Mouse (Mus musculus): ENCODE measurements around the gene Rabgap1l. TPM values are rescaled to one million over a fixed set of nuclear protein-coding genes. Genes with fewer than 3 reads are reported as not detected.

Rabgap1l gene
- total and polyA plus RNA-seq, 3 experiments, result 12.9 to 325 (median 302) TPM

DNA sequence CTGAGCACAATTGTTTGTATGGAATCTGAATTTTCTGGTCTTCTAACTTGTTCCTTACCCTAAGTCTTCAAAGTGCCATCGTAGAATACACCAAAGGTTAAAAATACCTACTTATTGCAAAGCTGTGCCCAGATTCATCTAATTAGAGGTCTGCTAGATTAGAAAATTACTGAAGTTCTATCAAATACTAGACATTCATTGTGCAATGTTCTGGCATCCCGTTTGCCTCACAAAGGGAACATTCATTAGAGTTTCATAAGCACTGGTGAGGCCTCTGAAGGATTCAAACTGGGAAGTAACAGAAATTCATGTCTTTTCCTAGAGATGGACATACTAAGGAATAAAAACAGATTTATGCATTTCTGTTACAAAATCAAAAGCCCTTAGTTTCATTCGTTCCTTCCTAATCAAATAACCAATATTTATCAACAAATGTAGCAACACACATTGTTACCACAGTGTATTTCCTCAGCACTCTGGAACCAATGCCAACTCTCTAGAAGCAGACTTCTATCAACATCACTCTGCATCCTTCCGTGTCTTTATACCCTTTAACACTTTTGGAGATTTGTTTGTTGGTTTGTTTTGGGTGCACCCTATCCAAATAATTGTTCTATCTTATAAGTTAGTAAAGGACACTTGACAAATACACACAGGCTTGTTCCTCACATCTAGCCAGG, 204.0 kb downstream of the Rabgap1l start:
- no peak for TF ChIP-seq GATA1 (IDR thresholded peaks at IDR 0.05; ENCODE audit: borderline replicate concordance, low read length)
- Histone ChIP-seq H3K27me3 (ENCODE audit: insufficient read depth, low read length) (no peaks in the 10 kb centered on the region), H3K36me3 (replicated peaks) (no peaks in the 10 kb centered on the region), H3K4me1 (ENCODE audit: insufficient read depth, low read depth, low read length) (no peaks in the 10 kb centered on the region), H3K4me3 (ENCODE audit: low read depth, low read length) (no peak overlapping the region), H3K9me3 (replicated peaks) (no peaks in the 10 kb centered on the region)
- DNase-seq (ENCODE audit: low spot score) (no peak), ATAC-seq (ENCODE audit: extremely low read depth, insufficient number of reproducible peaks, low FRiP score, poor library complexity, severe bottlenecking) (no peak)

DNA sequence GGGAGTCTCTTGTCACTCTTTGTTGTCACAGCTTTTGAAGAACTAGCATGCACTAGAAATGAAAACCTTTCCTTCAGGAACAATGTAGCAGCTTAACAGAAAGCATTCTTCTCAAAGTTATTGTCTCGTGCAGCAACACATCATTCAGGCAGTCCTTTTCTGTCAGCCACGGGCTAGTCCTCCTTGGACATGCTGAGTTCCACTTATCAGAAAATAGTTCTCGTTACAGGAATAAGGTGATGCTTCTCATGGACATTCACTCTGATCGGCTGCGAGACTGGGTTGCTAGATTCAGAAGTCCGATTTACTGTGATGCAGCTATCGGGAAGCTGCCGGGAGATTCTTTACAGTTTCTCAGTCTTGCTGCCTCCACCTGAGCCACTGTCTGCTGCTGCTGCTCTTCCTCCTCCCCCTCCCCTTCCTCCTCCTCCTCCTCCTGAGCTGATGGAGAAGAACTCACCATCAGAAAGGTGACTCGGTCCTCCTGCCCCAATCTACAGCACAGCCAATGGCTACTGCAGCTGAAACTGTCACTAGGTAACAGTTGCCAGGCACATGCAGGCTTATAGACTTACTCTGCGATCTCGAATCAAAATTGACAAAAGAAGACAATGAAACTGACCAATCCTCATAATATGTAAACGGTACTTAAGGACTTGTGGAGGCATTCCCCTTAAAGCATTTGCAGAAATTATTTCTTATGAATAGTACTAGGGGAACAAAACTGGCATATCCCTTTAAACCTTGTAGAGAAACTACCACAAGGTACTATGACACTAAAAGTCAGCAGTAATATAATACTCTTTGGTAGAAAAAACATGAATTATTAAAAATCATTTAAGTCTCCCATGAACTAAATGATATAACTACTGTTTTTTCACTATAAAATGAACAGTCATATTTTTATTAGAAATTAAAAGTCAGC, 213.4 kb downstream of the Rabgap1l start:
- DNase-seq (ENCODE audit: low spot score) (no peak), ATAC-seq (ENCODE audit: extremely low read depth, insufficient number of reproducible peaks, low FRiP score, poor library complexity, severe bottlenecking) (no peak)
- peaks cover 22% of the 10 kb centered on the region for H3K36me3 ChIP-seq (replicated peaks)
- H3K4me1 ChIP-seq (ENCODE audit: insufficient read depth, low read depth, low read length), result no peaks in the 10 kb centered on the region
- H3K27me3 ChIP-seq (ENCODE audit: insufficient read depth, low read length), result no peaks in the 10 kb centered on the region
- TF ChIP-seq CTCF (IDR thresholded peaks at IDR 0.05; ENCODE audit: low read depth, low read length) (no peak), POLR2AphosphoS5 (IDR thresholded peaks at IDR 0.05; ENCODE audit: insufficient replicate concordance, low read depth, low read length) (no peak), GATA1 (IDR thresholded peaks at IDR 0.05; ENCODE audit: borderline replicate concordance, low read length) (no peak), GATA2 (IDR thresholded peaks at IDR 0.05; ENCODE audit: borderline replicate concordance, low read depth, low read length) (no peak), TAL1 (conservative IDR thresholded peaks at IDR 0.05; ENCODE audit: low read depth, low read length) (no peak)
- H3K9me3 ChIP-seq (replicated peaks), result no peaks in the 10 kb centered on the region
- no peak overlapping the region for H3K4me3 ChIP-seq (ENCODE audit: low read depth, low read length)

DNA sequence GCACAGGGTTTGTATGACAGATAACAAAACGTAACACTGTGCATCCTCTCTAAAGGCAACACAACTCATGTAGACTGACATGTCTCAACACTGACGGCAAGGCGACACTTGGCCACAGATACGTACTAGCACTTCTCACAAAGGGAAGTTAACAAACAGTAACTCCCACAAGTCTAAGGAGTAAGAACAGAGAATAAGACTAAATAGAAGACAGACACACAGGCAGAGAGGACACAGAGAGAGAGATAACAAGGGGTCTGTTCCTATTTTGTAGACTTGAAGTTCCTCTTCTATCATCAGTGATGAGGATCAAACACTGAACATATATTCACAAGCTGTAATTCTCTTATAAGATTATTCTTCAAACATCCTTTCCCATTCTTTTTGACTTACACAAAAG, 216.9 kb downstream of the Rabgap1l start:
- Histone ChIP-seq H3K4me3 (ENCODE audit: low read depth, low read length) (no peak overlapping the region), H3K9me3 (replicated peaks) (no peaks in the 10 kb centered on the region), H3K27me3 (ENCODE audit: insufficient read depth, low read length) (no peaks in the 10 kb centered on the region), H3K4me1 (ENCODE audit: insufficient read depth, low read depth, low read length) (no peaks in the 10 kb centered on the region), H3K36me3 (replicated peaks) (peaks cover 24% of the 10 kb centered on the region)
- ATAC-seq (ENCODE audit: extremely low read depth, insufficient number of reproducible peaks, low FRiP score, poor library complexity, severe bottlenecking) (no peak), DNase-seq (ENCODE audit: low spot score) (no peak)
- TF ChIP-seq TAL1 (conservative IDR thresholded peaks at IDR 0.05; ENCODE audit: low read depth, low read length), result no peak
- no peak for TF ChIP-seq CTCF (IDR thresholded peaks at IDR 0.05; ENCODE audit: low read depth, low read length)
- TF ChIP-seq GATA1 (IDR thresholded peaks at IDR 0.05; ENCODE audit: borderline replicate concordance, low read length), result no peak
- no peak for TF ChIP-seq POLR2AphosphoS5 (IDR thresholded peaks at IDR 0.05; ENCODE audit: insufficient replicate concordance, low read depth, low read length)
- TF ChIP-seq GATA2 (IDR thresholded peaks at IDR 0.05; ENCODE audit: borderline replicate concordance, low read depth, low read length), result no peak

DNA sequence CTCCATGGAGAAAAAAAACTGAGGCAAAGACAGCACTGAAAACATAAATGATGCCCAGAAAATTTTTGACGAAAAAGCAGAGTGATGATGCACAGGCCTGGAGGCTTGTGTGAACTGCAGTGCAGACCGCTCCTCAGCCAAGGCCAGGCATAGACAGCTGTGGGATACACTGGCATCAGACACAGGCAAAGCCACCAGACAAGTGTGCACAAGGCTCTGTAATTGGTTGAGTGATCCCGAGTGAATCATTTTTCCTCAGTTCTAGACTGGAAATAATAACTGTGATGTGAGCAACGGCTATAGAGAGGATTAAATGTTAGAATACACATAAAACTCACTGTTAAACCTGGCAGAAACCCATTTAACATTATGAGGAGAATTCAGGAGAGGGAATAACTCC, 219.0 kb downstream of the Rabgap1l start:
- Histone ChIP-seq H3K27me3 (ENCODE audit: insufficient read depth, low read length) (no peaks in the 10 kb centered on the region), H3K36me3 (replicated peaks) (peaks cover 19% of the 10 kb centered on the region), H3K4me1 (ENCODE audit: insufficient read depth, low read depth, low read length) (no peaks in the 10 kb centered on the region), H3K9me3 (replicated peaks) (no peaks in the 10 kb centered on the region), H3K4me3 (ENCODE audit: low read depth, low read length) (no peak overlapping the region)
- ATAC-seq (ENCODE audit: extremely low read depth, insufficient number of reproducible peaks, low FRiP score, poor library complexity, severe bottlenecking) (no peak), DNase-seq (ENCODE audit: low spot score) (no peak)
- TF ChIP-seq TAL1 (conservative IDR thresholded peaks at IDR 0.05; ENCODE audit: low read depth, low read length) (no peak), CTCF (IDR thresholded peaks at IDR 0.05; ENCODE audit: low read depth, low read length) (no peak), POLR2AphosphoS5 (IDR thresholded peaks at IDR 0.05; ENCODE audit: insufficient replicate concordance, low read depth, low read length) (no peak), GATA1 (IDR thresholded peaks at IDR 0.05; ENCODE audit: borderline replicate concordance, low read length) (no peak), GATA2 (IDR thresholded peaks at IDR 0.05; ENCODE audit: borderline replicate concordance, low read depth, low read length) (no peak)

DNA sequence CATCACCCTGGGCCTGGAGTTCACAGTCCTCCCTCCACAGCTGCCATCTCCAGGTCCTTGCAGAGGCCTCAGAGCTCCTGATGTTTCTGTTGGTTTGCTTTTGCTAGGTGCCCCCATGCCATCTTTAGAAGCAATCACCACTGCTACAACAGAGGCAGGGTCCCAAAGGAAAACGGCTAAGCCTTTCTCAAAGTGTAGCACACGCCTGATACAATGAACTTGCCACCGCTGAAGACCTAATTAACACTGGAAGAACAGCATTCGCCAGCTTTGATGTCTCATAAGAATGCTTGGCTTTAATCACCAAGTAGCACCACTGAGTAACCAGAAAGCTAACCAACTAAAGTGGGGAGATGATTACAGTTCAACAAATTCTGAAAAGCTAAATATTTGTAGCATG, 226.6 kb downstream of the Rabgap1l start:
- Histone ChIP-seq H3K36me3 (replicated peaks) (peaks cover 5% of the 10 kb centered on the region), H3K9me3 (replicated peaks) (no peaks in the 10 kb centered on the region), H3K4me1 (ENCODE audit: insufficient read depth, low read depth, low read length) (no peaks in the 10 kb centered on the region), H3K4me3 (ENCODE audit: low read depth, low read length) (no peak overlapping the region), H3K27me3 (ENCODE audit: insufficient read depth, low read length) (no peaks in the 10 kb centered on the region)
- DNase-seq (ENCODE audit: low spot score) (no peak), ATAC-seq (ENCODE audit: extremely low read depth, insufficient number of reproducible peaks, low FRiP score, poor library complexity, severe bottlenecking) (no peak)
- TF ChIP-seq POLR2AphosphoS5 (IDR thresholded peaks at IDR 0.05; ENCODE audit: insufficient replicate concordance, low read depth, low read length) (no peak), GATA2 (IDR thresholded peaks at IDR 0.05; ENCODE audit: borderline replicate concordance, low read depth, low read length) (no peak), TAL1 (conservative IDR thresholded peaks at IDR 0.05; ENCODE audit: low read depth, low read length) (no peak), CTCF (IDR thresholded peaks at IDR 0.05; ENCODE audit: low read depth, low read length) (no peak), GATA1 (IDR thresholded peaks at IDR 0.05; ENCODE audit: borderline replicate concordance, low read length) (no peak)

GRCm38 (mm10) chr1:160561381-160561780, 231.6 kb downstream of the Rabgap1l start:
- DNase-seq (ENCODE audit: low spot score) (no peak), ATAC-seq (ENCODE audit: extremely low read depth, insufficient number of reproducible peaks, low FRiP score, poor library complexity, severe bottlenecking) (no peak; the same call in 1 of the 2 replicates)
- Histone ChIP-seq H3K4me1 (ENCODE audit: insufficient read depth, low read depth, low read length) (no peaks in the 10 kb centered on the region), H3K9me3 (replicated peaks) (no peaks in the 10 kb centered on the region), H3K36me3 (replicated peaks) (peaks cover 4% of the 10 kb centered on the region), H3K4me3 (ENCODE audit: low read depth, low read length) (no peak overlapping the region), H3K27me3 (ENCODE audit: insufficient read depth, low read length) (no peaks in the 10 kb centered on the region)
- TF ChIP-seq POLR2AphosphoS5 (IDR thresholded peaks at IDR 0.05; ENCODE audit: insufficient replicate concordance, low read depth, low read length) (no peak), GATA1 (IDR thresholded peaks at IDR 0.05; ENCODE audit: borderline replicate concordance, low read length) (no peak), CTCF (IDR thresholded peaks at IDR 0.05; ENCODE audit: low read depth, low read length) (peak; percentile 27; the same call in 1 of the 2 replicates), TAL1 (conservative IDR thresholded peaks at IDR 0.05; ENCODE audit: low read depth, low read length) (no peak), GATA2 (IDR thresholded peaks at IDR 0.05; ENCODE audit: borderline replicate concordance, low read depth, low read length) (no peak)

Data from G1E (cell line).